Mouse (Mus musculus) right cerebral cortex, postnatal 10 days (tissue): Measurements from ENCODE around the gene Pgap3.

Source experiments
- DNase-seq, 2 experiments: peaks; one replicate each; pipeline ENCODE4 v3.0.0; 2021; ENCODE audit warnings: low spot score in 2 of 2

Pgap3 gene

DNA sequence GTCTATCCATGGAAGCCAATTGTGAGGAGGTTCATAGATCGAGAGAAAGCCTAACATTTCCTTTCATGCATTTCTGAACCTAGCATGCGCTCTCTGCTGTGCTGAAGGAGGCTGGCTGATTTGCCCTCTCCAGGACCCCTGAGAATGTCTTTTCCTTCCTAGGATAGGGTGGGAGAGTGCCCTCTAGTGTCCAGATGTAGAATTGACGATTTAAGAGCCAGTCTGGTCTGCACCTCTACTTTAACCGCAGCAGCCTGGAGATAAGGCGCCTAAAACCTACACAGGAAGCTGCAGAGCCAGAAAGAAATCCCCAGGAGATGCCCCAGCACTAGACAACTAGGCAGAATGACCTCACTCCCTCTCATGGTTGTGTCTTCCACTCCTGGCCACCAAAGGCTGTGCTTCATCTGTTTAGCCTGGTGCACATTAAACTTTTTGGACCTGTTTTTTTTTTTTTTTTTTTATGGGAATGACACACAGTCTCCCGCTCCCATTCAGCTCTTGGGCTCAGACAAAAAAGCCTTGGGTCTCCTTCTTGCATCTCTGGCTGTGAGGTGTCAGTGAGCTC, 44.5 kb downstream of the Pgap3 start:
- DNase-seq, result peak in 1 of 2 experiments; percentile 73

DNA sequence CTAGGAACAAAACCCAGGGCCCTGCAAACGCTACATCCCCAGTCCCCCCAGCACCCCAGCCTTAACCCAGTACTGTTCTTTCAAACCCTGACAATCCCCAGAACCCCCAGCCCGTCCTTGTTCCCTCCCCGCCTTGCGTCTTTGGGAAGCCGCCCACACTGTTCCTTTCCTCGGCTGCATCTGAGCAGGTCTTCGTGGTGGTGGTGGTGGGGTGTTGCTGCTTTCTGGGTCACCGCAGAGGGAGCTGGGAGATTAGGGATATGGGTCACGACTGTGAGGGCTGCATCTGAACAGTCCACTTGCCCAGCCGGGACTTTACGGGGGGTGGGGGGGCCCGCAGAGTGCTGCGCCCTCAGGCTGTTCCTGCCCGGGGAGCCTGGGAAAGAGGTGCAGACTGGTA, 45.8 kb downstream of the Pgap3 start:
- peak in 1 of 2 experiments; percentile 65 for DNase-seq

DNA sequence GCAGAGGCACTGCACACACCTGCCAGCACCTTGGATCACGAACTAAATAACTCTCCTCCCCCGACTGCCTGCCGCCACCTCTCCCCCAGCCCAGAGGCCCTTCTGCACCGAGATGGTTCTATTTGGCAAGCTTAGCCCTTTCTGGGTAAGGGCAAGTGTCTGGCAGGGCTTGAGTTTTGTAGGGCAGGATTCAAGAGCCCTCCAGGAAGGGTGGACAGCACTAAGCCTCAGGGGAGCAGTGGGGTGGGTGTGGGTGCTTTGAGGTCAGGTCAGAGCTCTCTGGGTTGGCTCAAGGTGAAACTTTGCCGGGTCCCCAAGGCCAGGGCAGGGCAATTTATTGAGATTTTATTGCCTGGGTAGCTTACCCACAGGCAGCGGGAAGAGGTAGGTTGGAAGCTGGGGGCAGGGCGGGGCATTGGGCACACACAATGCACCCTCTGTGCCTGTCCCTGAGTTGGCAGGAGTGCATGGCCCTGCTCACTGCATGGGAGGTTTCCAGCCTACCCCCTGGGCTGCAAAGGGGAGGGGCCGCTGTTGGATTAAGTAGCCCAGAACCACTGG, 46.6 kb downstream of the Pgap3 start:
- DNase-seq, result no peak

DNA sequence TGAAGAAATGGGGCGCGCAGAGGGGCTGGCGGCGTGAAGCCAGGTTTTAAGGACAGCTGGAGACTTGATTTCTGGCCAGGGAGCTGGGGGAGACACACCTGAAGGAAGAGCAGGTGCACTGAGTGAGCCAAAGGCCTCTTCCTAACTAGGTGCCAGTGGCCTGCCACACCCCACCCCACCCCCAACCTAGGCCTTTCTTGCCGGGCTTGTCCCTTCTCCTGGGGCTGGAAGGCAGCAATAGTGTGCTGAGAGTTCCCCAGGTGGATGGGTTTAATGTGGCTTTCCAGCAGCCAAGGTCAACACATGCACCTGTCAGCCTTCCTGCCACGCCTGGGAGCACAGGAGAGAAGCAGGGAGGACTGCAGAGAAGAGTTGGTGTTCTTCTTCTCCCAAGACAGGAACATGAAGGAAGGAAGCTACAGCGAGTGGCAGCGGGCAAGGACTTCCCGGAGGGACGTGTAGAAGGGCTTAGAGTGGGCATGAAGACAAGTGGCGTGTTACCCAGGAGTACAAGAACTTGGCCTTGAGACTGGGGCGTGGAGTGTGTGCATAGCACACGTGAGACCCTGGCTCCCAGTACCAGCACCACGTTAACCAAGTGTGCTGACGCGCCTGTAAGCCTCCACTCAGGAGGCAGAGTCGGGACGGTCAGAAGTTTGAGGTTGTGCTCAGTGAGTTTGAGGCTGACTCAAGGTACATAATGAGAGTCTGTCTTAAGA, 47.9 kb downstream of the Pgap3 start:
- DNase-seq, result no peak

DNA sequence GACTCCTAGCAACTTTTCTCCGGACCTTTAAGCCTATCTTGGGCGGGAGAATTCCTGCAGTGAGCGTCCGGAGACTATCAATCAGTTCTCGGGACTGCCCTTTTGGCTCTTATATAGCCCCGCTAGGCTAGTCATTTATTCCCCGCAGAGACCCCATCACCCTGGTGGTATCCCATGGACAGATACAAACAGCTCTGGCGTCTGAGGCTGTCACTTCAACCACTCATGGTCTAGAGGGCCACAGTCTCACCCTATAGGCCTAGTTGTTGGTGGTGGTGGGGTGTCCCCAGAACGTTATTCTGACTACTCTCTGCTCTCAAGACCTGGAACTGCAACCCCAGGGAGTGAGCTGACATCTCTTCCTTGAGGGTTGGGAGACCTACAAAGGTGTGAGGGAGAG, 51.0 kb downstream of the Pgap3 start:
- DNase-seq, result no peak

DNA sequence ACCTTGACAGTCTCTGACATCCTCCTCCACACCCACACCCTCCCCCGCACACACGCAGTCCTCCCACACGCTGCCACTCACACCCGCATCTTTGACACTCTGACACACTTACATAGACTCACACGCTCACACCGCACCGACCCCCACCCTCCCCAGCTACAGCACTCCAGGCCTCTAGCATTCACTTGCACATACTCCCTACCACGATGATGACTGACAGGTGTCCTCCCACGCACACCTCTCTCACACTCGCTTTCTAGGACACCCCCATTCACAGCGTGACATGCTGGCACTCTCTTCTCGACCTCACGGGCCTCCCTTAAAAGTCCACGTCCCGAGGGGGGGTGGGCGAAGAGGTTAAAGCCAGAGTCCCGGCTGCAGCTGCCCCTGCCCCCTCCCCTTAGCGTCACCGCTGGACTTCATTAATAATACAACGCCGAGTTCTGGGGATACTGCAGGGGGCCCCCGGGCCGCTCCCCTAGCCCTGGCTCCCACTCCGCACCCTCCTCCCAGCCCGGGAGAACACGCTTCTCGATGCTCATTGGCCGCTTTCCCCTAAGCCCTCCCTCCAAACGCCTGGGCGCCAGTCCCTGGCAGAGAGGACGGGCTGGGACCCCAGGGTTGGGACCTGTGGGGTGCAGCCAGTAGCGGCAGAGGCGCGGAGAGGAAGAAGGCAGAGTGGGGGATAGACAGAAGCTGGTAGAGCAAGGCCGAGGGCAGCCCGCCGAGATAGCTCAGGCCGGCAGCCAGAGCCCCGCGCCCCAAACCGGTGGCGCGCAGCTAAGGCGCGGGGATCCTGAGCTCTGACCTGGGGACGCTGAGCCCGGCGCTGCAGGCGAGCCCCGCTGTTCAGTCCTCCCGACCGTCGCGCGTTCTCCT, 52.0 kb downstream of the Pgap3 start, which contains the start of gene Ppp1r1b:
Ppp1r1b (plus strand) TSS at position 322 of the 879 bp plus-strand sequence.
- peak; percentile 88 to 90 for DNase-seq

DNA sequence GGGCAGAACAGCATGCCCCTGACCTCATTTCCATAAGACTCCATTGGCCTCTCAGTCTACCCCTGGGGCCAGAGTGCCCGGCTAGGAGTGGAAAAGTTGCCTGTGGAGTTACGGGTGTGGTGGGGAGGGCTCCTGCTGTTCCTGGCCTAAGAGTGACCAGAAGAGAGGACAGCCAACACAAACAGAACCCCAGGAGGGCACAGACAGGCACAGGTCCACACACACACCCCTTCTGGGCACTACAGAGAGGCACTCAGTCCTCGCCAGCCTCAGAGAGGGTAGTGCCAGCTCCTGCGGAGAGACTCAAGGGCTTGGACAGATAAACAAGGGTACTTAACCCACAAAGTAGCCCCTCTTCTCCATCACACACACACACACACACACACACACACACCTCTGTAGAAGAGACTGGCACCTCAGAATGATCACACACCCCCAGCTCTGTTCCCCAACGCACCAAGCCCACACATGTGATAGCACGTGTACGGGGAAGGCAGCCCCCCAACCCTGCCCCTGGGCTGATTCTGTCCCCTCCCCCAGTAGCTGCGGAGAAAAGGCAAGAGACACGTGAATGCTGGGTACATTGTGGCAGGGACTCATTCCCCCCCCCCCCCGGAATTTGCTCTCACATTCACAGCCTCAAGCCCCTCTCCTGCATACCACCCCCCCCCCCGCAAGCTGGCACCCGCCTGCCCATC, 52.8 kb downstream of the Pgap3 start:
- peak in 1 of 2 experiments; percentile 74 for DNase-seq

DNA sequence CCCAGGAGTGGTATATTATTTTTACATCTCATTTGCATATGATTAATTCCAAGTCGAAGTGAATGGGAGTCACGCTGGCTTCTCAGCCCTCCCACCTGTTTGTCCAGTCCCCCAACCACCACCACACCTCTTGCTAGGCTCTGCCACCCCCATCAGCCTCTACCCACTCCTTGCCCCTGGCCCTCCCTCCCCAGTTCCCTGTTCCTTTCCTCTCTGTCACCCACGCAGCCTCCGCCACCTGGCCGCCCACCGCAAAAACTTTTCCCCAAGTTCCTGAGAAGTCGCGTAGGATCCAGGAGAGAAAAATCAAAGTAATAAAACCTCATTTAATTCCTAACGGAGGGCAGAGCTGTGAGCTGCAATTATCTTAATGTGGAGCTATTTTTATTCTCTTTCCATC, 54.1 kb downstream of the Pgap3 start:
- peak in 1 of 2 experiments; percentile 68 for DNase-seq

DNA sequence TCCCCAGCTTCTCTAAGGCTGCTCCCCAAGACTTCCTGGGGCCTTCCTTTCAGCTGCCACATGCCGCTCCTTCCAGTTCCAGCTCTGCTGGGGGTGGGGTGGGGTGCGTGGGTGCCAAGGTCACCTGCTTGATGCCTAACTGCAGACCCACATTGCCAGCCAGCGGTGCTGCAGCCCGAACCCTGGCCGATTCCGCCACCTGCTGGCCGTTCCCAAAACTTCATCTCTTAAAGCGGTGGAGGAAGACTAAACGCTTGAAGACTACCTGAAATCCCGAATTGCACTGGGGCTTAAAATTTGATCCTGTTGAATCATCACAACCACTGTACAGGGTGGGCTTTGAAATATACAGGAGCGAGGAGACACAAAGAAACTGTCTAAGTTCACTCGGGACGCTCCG, 55.0 kb downstream of the Pgap3 start:
- peak; percentile 86 to 89 for DNase-seq

DNA sequence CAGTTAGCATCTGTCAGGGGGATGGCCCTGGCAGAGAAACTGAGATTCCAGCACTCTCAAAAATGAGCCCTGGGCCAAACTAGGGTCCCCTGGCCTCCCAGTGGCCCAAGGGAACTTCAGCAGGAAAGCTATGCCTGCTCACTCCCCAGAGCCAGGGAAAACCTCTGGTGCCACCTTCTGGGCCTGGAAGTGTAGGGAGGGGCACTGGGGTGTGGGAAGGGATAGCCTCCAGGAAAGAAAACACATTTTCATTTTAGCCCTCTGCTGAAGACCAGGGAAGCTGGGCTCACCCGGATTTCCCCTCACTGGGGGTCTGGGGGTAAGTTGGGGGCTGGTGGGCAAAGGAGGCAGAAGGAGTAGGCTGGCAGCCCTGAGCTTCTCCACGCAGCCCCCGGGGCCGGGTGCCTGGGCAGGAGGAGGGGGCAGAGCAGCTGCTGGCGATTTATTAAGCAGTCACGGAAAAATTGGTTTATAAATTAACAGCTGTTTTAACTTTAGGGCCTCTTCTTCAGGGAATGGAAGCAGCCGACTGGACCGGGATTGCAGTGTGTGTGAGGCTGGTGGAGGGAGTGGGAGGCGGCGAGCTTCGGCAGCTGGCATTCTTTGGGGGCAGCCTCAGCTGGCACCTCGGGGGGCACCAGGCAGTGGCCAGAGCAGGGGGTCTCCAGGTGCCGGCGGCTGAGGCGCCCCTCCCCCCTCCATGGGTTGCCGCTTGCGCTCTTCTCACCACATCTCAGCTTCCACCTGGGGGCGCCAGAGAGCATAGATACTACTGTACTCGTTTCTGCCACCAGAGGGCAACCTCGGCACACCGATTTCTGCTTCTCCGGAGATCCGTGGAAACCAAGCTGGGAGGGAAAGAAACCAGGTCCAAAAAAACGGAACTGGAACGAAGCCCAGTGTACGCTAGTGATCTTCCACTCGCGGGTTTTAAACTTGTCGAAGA, 58.0 kb downstream of the Pgap3 start:
- peak; percentile 94 to 96 for DNase-seq

DNA sequence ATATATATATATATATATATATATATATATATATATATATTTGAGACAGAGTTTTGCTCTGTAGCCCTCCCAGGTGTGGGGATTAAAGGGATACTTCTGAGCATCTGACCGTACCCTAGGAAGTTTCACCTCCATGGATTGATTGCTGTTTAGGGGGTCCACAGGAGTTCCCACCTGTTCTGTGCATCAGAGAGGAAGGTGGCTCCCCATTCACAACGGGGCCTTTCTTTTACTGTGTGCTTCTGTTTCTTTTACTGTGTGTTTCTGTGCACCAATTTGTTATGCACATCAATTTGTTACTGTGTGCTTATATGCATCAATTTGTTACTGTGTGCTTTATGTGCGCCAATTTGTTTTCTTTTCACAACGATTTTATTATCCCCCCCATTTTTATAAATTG, 59.1 kb downstream of the Pgap3 start:
- DNase-seq, result no peak

DNA sequence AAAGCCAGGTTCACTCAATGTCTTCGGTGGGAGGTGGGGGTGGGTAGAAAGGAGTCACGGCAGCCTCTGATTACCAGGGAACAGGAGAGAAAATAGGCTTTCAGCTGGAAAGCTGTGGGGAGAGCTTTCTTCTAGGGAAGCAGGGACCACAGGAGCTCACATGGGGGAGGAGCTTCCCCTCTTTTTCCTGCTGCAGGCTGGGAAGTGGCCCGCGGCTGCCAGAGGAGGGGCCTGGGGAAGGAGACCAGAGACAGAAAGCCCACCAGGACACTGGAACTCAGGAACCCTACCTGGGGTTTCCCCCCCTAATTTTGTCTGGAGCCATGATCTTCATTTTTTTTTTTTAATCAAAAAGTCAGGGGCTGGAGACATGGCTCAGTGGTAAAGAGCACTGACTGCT, 59.7 kb downstream of the Pgap3 start:
- no peak for DNase-seq

DNA sequence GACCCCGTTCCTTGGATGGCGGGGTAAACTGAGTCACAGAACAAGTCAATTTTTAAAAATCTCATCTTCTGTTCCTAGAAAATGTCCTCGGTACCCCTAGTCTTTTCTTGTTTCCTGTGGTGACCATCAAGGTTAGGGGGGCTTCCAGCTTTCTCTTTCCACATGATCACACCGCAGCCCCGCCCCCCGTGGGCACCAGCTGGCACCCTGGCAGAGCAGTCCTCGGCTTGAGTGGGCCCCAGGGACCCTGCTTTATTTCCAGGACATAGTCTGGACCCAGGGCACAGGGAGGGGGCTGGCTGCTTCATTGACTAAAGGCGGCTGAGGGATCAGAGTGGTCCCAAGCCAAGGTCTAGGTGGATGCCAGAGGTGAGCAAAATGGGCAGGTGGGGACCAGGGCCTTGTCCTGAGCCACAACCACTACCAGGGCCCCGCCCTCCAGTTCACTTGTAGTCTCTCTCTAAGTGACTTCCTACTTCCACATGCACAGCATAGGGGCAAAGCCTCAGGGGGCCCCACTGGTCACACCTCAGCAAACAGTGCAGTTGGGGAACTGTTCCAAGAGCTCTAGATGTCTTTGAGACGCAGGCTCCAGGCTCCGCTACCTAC, 60.5 kb downstream of the Pgap3 start:
- DNase-seq, result no peak

DNA sequence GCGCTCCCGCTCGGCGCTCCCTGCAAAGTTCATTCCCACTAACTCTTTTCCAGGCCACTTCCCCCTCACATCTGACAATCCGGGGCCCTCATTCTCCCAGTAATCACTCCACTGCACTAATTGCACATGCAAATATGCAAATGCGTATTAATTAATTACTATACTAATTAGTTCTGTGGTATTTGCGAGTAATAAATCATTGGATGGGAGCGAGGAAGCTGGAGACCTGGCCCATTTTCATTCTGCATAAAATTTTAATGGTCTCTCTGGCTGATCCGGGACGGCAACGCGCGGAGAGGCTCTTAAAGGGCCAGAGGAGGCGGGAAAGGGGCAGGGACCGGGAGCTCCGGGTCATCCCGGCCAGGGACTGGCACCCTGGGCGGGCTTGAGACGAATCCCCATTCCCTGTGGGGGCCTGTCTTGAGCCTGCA, 61.2 kb downstream of the Pgap3 start:
- no peak for DNase-seq
